Mouse (Mus musculus) limb, embryonic 12.5 days (tissue): ENCODE data around the gene Fbxo48. TPM values are rescaled to one million over a fixed set of nuclear protein-coding genes. Genes with fewer than 3 reads are reported as not detected.

ENCODE experiments used
- ATAC-seq: fragments of 200-750 bp; cut with Nextera tagmentation; 2 replicates; pipeline ENCODE4 v1.8.0; 2017; ENCODE audit warnings: low read depth, moderate TSS enrichment; ENCODE audit not compliant: insufficient number of reproducible peaks, insufficient read depth, low FRiP score, low TSS enrichment
- H3K27ac ChIP-seq: fragments of 300-500 bp; sonication (generic); 2 replicates; pipeline ENCODE4 v1.5.1; 2016; ENCODE audit warnings: mild to moderate bottlenecking, moderate library complexity
- H3K27me3 ChIP-seq: fragments of 300-500 bp; sonication (generic); 2 replicates; pipeline ENCODE4 v1.6.1; 2016; ENCODE audit warnings: mild to moderate bottlenecking, moderate library complexity
- H3K36me3 ChIP-seq: fragments of 300-500 bp; sonication (generic); 2 replicates; pipeline ENCODE4 v1.6.1; 2016; ENCODE audit warnings: mild to moderate bottlenecking, moderate library complexity
- H3K4me1 ChIP-seq: fragments of 300-500 bp; sonication (generic); replicated peaks from 2 replicates; pipeline ENCODE4 v1.6.1; 2016
- H3K4me2 ChIP-seq: fragments of 300-500 bp; sonication (generic); 2 replicates; pipeline ENCODE4 v1.6.1; 2016; ENCODE audit warnings: mild to moderate bottlenecking, moderate library complexity
- H3K4me3 ChIP-seq: fragments of 300-500 bp; sonication (generic); replicated peaks from 2 replicates; pipeline ENCODE4 v1.5.1; 2016; ENCODE audit warnings: mild to moderate bottlenecking
- H3K9ac ChIP-seq: fragments of 300-500 bp; sonication (generic); replicated peaks from 2 replicates; pipeline ENCODE4 v1.6.1; 2016; ENCODE audit warnings: mild to moderate bottlenecking, moderate library complexity
- H3K9me3 ChIP-seq: fragments of 300-500 bp; sonication (generic); 2 replicates; pipeline ENCODE4 v1.6.1; 2016; ENCODE audit warnings: mild to moderate bottlenecking, moderate library complexity
- whole genome bisulfite sequencing: fragments of 180-500 bp; shearing (Covaris S2); methylation state at CpG from one replicate; pipeline ENCODE4 v1.1.7; 2016; 5-methylcytosine and 5-hydroxymethylcytosine counted together
- polyA plus RNA-seq: library from polyadenylated mRNA; unstranded; fragments of >200 nt; fragmentation: Nextera tagmentation; extraction: Ambion mirVana; gene quantifications from 2 replicates; pipeline ENCODE4 v1.2.1, GENCODE M21; 2016

The Fbxo48 gene
- polyA plus RNA-seq, 1 experiment from 2014 or later, result 1.9 TPM

GRCm38 (mm10) chr11:16941103-16941793, 9.9 kb upstream of the Fbxo48 start:
- Histone ChIP-seq H3K4me1 (no peaks in the 10 kb centered on the region), H3K27me3 (no peaks in the 10 kb centered on the region), H3K9me3 (no peaks in the 10 kb centered on the region), H3K9ac (no peak overlapping the region), H3K27ac (no peak overlapping the region), H3K4me3 (no peak overlapping the region), H3K36me3 (no peaks in the 10 kb centered on the region), H3K4me2 (no peak overlapping the region)
- no peak for ATAC-seq
- 78% methylated on average over 4 of the region's 4 CpGs for WGBS

GRCm38 (mm10) chr11:16941973-16942452, 9.2 kb upstream of the Fbxo48 start:
- Histone ChIP-seq H3K36me3 (no peaks in the 10 kb centered on the region), H3K9ac (no peak overlapping the region), H3K4me3 (no peak overlapping the region), H3K9me3 (no peaks in the 10 kb centered on the region), H3K27me3 (no peaks in the 10 kb centered on the region), H3K4me1 (no peaks in the 10 kb centered on the region), H3K4me2 (no peak overlapping the region), H3K27ac (no peak overlapping the region)
- ATAC-seq, result no peak
- WGBS, result 72% methylated on average over 4 of the region's 4 CpGs

GRCm38 (mm10) chr11:16943016-16943415, 8.2 kb upstream of the Fbxo48 start:
- 89% methylated on average over 4 of the region's 4 CpGs for WGBS
- no peaks in the 10 kb centered on the region for H3K4me1 ChIP-seq
- H3K4me3 ChIP-seq, result no peak overlapping the region
- H3K4me2 ChIP-seq, result no peak overlapping the region
- H3K36me3 ChIP-seq, result no peaks in the 10 kb centered on the region
- H3K27ac ChIP-seq, result no peak overlapping the region
- ATAC-seq, result no peak
- no peak overlapping the region for H3K9ac ChIP-seq
- H3K27me3 ChIP-seq, result no peaks in the 10 kb centered on the region
- H3K9me3 ChIP-seq, result no peaks in the 10 kb centered on the region

GRCm38 (mm10) chr11:16948756-16949155, 2.4 kb upstream of the Fbxo48 start:
- H3K9me3 ChIP-seq, result no peaks in the 10 kb centered on the region
- no peak overlapping the region for H3K4me3 ChIP-seq
- ATAC-seq, result no peak
- 27% methylated on average over 1 of the region's 1 CpGs for WGBS
- H3K4me1 ChIP-seq, result peaks cover 7% of the 10 kb centered on the region
- no peaks in the 10 kb centered on the region for H3K36me3 ChIP-seq
- no peaks in the 10 kb centered on the region for H3K27me3 ChIP-seq
- H3K27ac ChIP-seq, result no peak overlapping the region
- no peak overlapping the region for H3K4me2 ChIP-seq
- no peak overlapping the region for H3K9ac ChIP-seq

GRCm38 (mm10) chr11:16950226-16950975, 774 bp upstream of the Fbxo48 start:
- ATAC-seq, result no peak; the same call in 1 of the 2 replicates
- 56% methylated on average over 13 of the region's 13 CpGs for WGBS
- H3K27ac ChIP-seq, result no peak overlapping the region

GRCm38 (mm10) chr11:16951761-16952010, 511 bp downstream of the Fbxo48 start:
- H3K4me1 ChIP-seq, result peaks cover 7% of the 10 kb centered on the region
- ATAC-seq, result no peak
- peak overlapping the region; percentile 72 for H3K9ac ChIP-seq
- no peaks in the 10 kb centered on the region; the same call in 1 of the 2 replicates for H3K36me3 ChIP-seq
- no peaks in the 10 kb centered on the region for H3K9me3 ChIP-seq
- peak overlapping the region; percentile 81 for H3K4me2 ChIP-seq
- peak overlapping the region; percentile 65 for H3K4me3 ChIP-seq
- peak overlapping the region; percentile 57; the same call in 1 of the 2 replicates for H3K27ac ChIP-seq
- H3K27me3 ChIP-seq, result no peaks in the 10 kb centered on the region
- WGBS, result 7% methylated on average over 9 of the region's 9 CpGs

More at GRCm38 (mm10) chr11:16950226-16950975, 774 bp upstream of the Fbxo48 start:
- Histone ChIP-seq H3K4me2 (peak overlapping the region; percentile 52), H3K4me1 (peaks cover 7% of the 10 kb centered on the region), H3K9ac (peak overlapping the region; percentile 53), H3K9me3 (no peaks in the 10 kb centered on the region), H3K27me3 (no peaks in the 10 kb centered on the region), H3K4me3 (peak overlapping the region; percentile 65), H3K36me3 (no peaks in the 10 kb centered on the region; the same call in 1 of the 2 replicates)

GRCm38 (mm10) chr11:16956115-16956862, 5.1 kb downstream of the Fbxo48 start:
- no peak overlapping the region for H3K27ac ChIP-seq
- 87% methylated on average over 6 of the region's 6 CpGs for WGBS
- no peaks in the 10 kb centered on the region; the same call in 1 of the 2 replicates for H3K36me3 ChIP-seq
- H3K4me3 ChIP-seq, result no peak overlapping the region
- no peak overlapping the region for H3K9ac ChIP-seq
- no peak overlapping the region for H3K4me2 ChIP-seq
- H3K27me3 ChIP-seq, result no peaks in the 10 kb centered on the region
- H3K9me3 ChIP-seq, result no peaks in the 10 kb centered on the region
- H3K4me1 ChIP-seq, result peaks cover 7% of the 10 kb centered on the region
- no peak for ATAC-seq

- H3K4me3 ChIP-seq, result no peak overlapping the region
- no peak overlapping the region for H3K9ac ChIP-seq
- ATAC-seq, result no peak
- peaks cover 1% of the 10 kb centered on the region for H3K4me1 ChIP-seq
- WGBS, result 89% methylated on average over 6 of the region's 6 CpGs
- H3K36me3 ChIP-seq, result no peaks in the 10 kb centered on the region; the same call in 1 of the 2 replicates
- H3K27me3 ChIP-seq, result no peaks in the 10 kb centered on the region
- H3K27ac ChIP-seq, result no peak overlapping the region
- H3K9me3 ChIP-seq, result no peaks in the 10 kb centered on the region
- H3K4me2 ChIP-seq, result no peak overlapping the region
These were observed 5.9 kb downstream of the Fbxo48 start for GRCm38 (mm10) chr11:16957030-16957429.

- Histone ChIP-seq H3K27ac (no peak overlapping the region), H3K9ac (no peak overlapping the region), H3K36me3 (no peaks in the 10 kb centered on the region; the same call in 1 of the 2 replicates), H3K4me2 (no peak overlapping the region), H3K9me3 (no peaks in the 10 kb centered on the region), H3K4me1 (no peaks in the 10 kb centered on the region), H3K4me3 (no peak overlapping the region), H3K27me3 (no peaks in the 10 kb centered on the region)
- 92% methylated on average over 1 of the region's 1 CpGs for WGBS
- ATAC-seq, result no peak
These were observed 7.3 kb downstream of the Fbxo48 start for GRCm38 (mm10) chr11:16958520-16958919.

GRCm38 (mm10) chr11:16967806-16968205, 16.6 kb downstream of the Fbxo48 start:
- Histone ChIP-seq H3K4me3 (no peak overlapping the region), H3K9ac (no peak overlapping the region), H3K36me3 (no peaks in the 10 kb centered on the region), H3K9me3 (no peaks in the 10 kb centered on the region), H3K27ac (no peak overlapping the region), H3K4me2 (no peak overlapping the region), H3K4me1 (no peaks in the 10 kb centered on the region), H3K27me3 (no peaks in the 10 kb centered on the region)
- ATAC-seq, result no peak
- WGBS, result 44% methylated on average over 2 of the region's 2 CpGs

- Histone ChIP-seq H3K36me3 (no peaks in the 10 kb centered on the region), H3K9ac (no peak overlapping the region), H3K4me3 (no peak overlapping the region), H3K4me1 (no peaks in the 10 kb centered on the region), H3K27me3 (no peaks in the 10 kb centered on the region), H3K4me2 (no peak overlapping the region), H3K27ac (no peak overlapping the region), H3K9me3 (no peaks in the 10 kb centered on the region)
- WGBS, result 71% methylated on average over 2 of the region's 2 CpGs
- ATAC-seq, result no peak
These were observed 18.5 kb downstream of the Fbxo48 start for GRCm38 (mm10) chr11:16969650-16970049.
